Mouse (Mus musculus) heart, embryonic 11.5 days (tissue): ENCODE results near the gene Hoxd8. TPM values are rescaled to one million over a fixed set of nuclear protein-coding genes. Genes with fewer than 3 reads are reported as not detected.

ENCODE experiments used
- ATAC-seq: fragments of 200-750 bp; cut with Nextera tagmentation; replicated peaks from 2 replicates; pipeline ENCODE4 v1.8.0; 2017; ENCODE audit warnings: moderate library complexity; ENCODE audit not compliant: insufficient number of reproducible peaks, low FRiP score, low TSS enrichment
- H3K27ac ChIP-seq: fragments of 300-500 bp; sonication (generic); 2 replicates; pipeline ENCODE4 v1.5.1; 2014; ENCODE audit warnings: mild to moderate bottlenecking, low read depth, low read length
- H3K27me3 ChIP-seq: fragments of 300-500 bp; sonication (generic); 2 replicates; pipeline ENCODE4 v1.6.1; 2014; ENCODE audit warnings: mild to moderate bottlenecking, low read length, mixed read lengths; ENCODE audit not compliant: control insufficient read depth, insufficient read depth
- H3K36me3 ChIP-seq: fragments of 300-500 bp; sonication (generic); 2 replicates; pipeline ENCODE4 v1.6.1; 2014; ENCODE audit warnings: mild to moderate bottlenecking, low read length, moderate library complexity, mixed read lengths; ENCODE audit not compliant: control insufficient read depth, insufficient read depth
- H3K4me1 ChIP-seq: fragments of 300-500 bp; sonication (generic); 2 replicates; pipeline ENCODE4 v1.6.1; 2014; ENCODE audit warnings: low read length; ENCODE audit not compliant: control insufficient read depth, insufficient read depth
- H3K4me2 ChIP-seq: fragments of 300-500 bp; sonication (generic); 2 replicates; pipeline ENCODE4 v1.6.1; 2014; ENCODE audit warnings: mild to moderate bottlenecking, moderate library complexity
- H3K4me3 ChIP-seq: fragments of 300-500 bp; sonication (generic); 2 replicates; pipeline ENCODE4 v1.5.1; 2014; ENCODE audit warnings: low read depth, low read length
- H3K9ac ChIP-seq: fragments of 300-500 bp; sonication (generic); 2 replicates; pipeline ENCODE4 v1.6.1; 2014; ENCODE audit warnings: mild to moderate bottlenecking, low read depth, low read length, moderate library complexity
- H3K9me3 ChIP-seq: fragments of 300-500 bp; sonication (generic); replicated peaks from 2 replicates; pipeline ENCODE4 v1.6.1; 2016; ENCODE audit warnings: low read length; ENCODE audit not compliant: control insufficient read depth
- WGBS: fragments of 180-500 bp; shearing (Covaris S2); extraction: QIAGEN DNeasy Blood & Tissue Kit; methylation state at CpG from one replicate; pipeline ENCODE4 v1.1.7; 2014; ENCODE audit not compliant: insufficient replicate concordance; 5-methylcytosine and 5-hydroxymethylcytosine counted together
- polyA plus RNA-seq: library from polyadenylated mRNA; unstranded; fragments of >200 nt; fragmentation: Nextera tagmentation; extraction: Ambion mirVana; gene quantifications from 2 replicates; pipeline ENCODE4 v1.2.1, GENCODE M21; 2014

Hoxd8 gene
- polyA plus RNA-seq, 1 experiment from 2014 or later, result 0.30 TPM

GRCm38 (mm10) chr2:74703720-74704392 lies 559 bp upstream of the Hoxd8 start:
- Histone ChIP-seq H3K9ac (no peak overlapping the region), H3K27ac (no peak overlapping the region), H3K4me3 (no peak overlapping the region; the same call in 1 of the 2 replicates), H3K4me1 (peaks cover 3% of the 10 kb centered on the region), H3K27me3 (peaks cover 94% of the 10 kb centered on the region), H3K9me3 (no peaks in the 10 kb centered on the region), H3K36me3 (no peaks in the 10 kb centered on the region), H3K4me2 (no peak overlapping the region)
- ATAC-seq, result no peak
- WGBS, result 1% methylated on average over 26 of the region's 26 CpGs

DNA sequence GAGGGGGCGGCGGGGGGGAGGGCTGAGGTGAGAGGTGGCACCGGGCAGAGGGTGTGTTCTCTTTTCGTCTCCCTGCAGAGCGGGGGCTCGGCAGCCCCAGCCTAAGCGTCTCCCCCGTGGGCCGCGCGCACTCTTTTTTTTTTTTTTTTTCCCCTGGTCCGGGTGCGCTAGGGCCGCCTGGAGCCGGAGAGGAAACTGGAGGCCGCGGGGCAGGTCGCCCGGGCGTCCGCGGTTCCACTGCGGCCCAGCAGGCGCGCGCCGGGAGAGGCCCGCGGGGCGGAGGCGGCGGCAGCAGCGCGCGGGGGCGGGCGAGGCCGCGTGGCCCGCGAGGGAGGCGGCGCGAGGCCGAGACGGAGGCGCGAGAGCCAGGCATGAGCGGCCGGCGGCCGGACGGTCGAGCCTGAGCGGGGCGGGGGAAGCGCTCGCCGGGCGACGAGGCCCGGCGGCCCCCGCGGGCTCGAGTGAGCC lies 618 bp downstream of the Hoxd8 start:
- peak overlapping the region; percentile 80 for H3K4me2 ChIP-seq
- H3K9ac ChIP-seq, result peak overlapping the region; percentile 5; the same call in 1 of the 2 replicates
- WGBS, result under 1% methylated on average over 45 of the region's 66 CpGs
- H3K36me3 ChIP-seq, result no peaks in the 10 kb centered on the region
- peaks cover 3% of the 10 kb centered on the region for H3K4me1 ChIP-seq
- no peak for ATAC-seq
- peak overlapping the region; percentile 49 for H3K4me3 ChIP-seq
- peaks cover 94% of the 10 kb centered on the region for H3K27me3 ChIP-seq
- H3K27ac ChIP-seq, result no peak overlapping the region
- H3K9me3 ChIP-seq, result no peaks in the 10 kb centered on the region

DNA sequence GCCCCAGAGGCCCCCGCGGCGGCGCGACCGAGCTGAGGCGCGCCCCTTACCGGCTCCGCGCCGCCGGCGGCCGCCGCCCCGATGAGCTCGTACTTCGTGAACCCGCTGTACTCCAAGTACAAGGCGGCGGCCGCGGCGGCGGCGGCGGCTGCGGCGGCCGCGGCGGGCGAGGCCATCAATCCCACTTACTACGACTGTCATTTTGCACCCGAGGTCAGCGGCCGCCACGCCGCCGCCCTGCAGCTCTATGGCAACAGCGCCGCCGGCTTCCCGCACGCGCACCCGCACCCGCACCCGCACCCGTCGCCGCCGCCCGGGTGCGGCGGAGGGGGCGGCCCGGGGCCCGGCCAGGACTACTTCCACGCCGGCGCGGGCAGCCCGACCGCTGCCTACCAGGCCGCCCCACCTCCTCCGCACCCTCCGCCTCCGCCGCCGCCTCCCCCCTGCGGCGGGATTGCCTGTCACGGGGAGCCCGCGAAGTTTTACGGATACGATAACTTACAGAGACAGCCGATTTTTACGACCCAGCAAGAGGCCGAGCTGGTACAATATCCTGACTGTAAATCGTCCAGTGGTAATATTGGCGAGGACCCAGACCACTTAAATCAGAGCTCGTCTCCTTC lies 1.2 kb downstream of the Hoxd8 start:
- Histone ChIP-seq H3K4me2 (peak overlapping the region; percentile 80), H3K27me3 (peaks cover 94% of the 10 kb centered on the region), H3K36me3 (no peaks in the 10 kb centered on the region), H3K9ac (peak overlapping the region; percentile 5; the same call in 1 of the 2 replicates), H3K27ac (no peak overlapping the region), H3K9me3 (no peaks in the 10 kb centered on the region), H3K4me1 (peaks cover 3% of the 10 kb centered on the region), H3K4me3 (peak overlapping the region; percentile 49)
- ATAC-seq, result peak; percentile 35; the same call in 1 of the 2 replicates
- under 1% methylated on average over 55 of the region's 85 CpGs for WGBS

DNA sequence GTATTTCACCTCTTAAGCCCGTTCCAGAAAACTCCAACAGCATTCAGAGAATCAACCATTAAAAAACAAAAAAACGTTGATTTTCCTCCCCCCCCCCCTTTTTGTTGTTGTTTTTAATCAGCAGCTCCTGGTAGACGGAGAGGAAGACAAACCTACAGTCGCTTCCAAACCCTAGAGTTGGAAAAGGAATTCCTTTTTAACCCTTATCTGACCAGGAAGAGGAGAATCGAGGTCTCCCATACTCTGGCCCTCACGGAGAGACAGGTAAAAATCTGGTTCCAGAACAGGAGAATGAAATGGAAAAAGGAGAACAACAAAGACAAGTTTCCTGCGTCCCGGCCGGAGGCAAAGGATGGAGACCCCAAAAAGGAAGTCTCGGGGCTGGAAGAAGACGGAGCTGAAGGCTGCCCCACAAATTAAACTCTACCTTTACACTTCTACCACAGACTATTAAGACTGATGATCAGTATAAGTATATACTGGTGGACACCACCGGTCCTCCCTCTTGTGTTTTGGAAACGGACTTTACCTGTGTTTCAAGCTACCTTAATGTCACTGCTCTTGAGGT lies 2.1 kb downstream of the Hoxd8 start:
- H3K4me2 ChIP-seq, result no peak overlapping the region
- H3K4me3 ChIP-seq, result no peak overlapping the region
- WGBS, result 2% methylated on average over 13 of the region's 13 CpGs
- ATAC-seq, result no peak
- H3K36me3 ChIP-seq, result no peaks in the 10 kb centered on the region
- peaks cover 3% of the 10 kb centered on the region for H3K4me1 ChIP-seq
- peaks cover 92% of the 10 kb centered on the region for H3K27me3 ChIP-seq
- H3K27ac ChIP-seq, result no peak overlapping the region
- no peak overlapping the region for H3K9ac ChIP-seq
- no peaks in the 10 kb centered on the region for H3K9me3 ChIP-seq

- 12% methylated on average over 7 of the region's 7 CpGs for whole genome bisulfite sequencing
- no peak overlapping the region for H3K4me2 ChIP-seq
Observed at GRCm38 (mm10) chr2:74707599-74707998, 3.2 kb downstream of the Hoxd8 start.

DNA sequence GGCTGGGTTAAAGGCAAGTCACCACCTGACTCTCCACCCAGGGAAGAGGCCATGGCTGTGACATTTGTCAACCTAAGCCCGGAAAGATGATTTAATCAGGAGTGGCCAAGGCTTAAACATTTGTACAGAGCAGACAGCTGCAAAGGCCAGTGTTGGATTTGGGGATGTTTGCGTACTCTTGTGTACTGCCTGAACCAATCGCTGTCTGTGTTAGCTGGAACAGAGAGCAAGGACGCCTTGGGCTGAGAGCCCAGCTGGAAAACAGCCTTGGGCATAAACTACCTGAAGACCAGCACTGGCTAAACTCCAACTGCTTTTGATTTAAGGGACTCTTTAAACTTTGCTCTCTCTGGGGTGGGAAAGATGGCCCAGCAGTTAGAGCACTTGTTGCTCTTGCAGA lies 4.3 kb downstream of the Hoxd8 start:
- Histone ChIP-seq H3K4me3 (no peak overlapping the region), H3K36me3 (no peaks in the 10 kb centered on the region), H3K27me3 (peaks cover 93% of the 10 kb centered on the region), H3K4me1 (peaks cover 8% of the 10 kb centered on the region), H3K27ac (no peak overlapping the region), H3K9me3 (no peaks in the 10 kb centered on the region), H3K9ac (no peak overlapping the region), H3K4me2 (no peak overlapping the region)
- no peak for ATAC-seq
- 20% methylated on average over 4 of the region's 4 CpGs for WGBS

More at GRCm38 (mm10) chr2:74707599-74707998, 3.2 kb downstream of the Hoxd8 start:
- Histone ChIP-seq H3K4me3 (no peak overlapping the region), H3K27ac (no peak overlapping the region), H3K27me3 (peaks cover 93% of the 10 kb centered on the region), H3K9me3 (no peaks in the 10 kb centered on the region), H3K36me3 (no peaks in the 10 kb centered on the region), H3K9ac (no peak overlapping the region), H3K4me1 (peaks cover 8% of the 10 kb centered on the region)
- no peak for ATAC-seq

- no peak for ATAC-seq
- Histone ChIP-seq H3K36me3 (no peaks in the 10 kb centered on the region), H3K9me3 (no peaks in the 10 kb centered on the region), H3K4me3 (no peak overlapping the region), H3K4me1 (peaks cover 8% of the 10 kb centered on the region), H3K4me2 (no peak overlapping the region), H3K9ac (no peak overlapping the region), H3K27ac (no peak overlapping the region), H3K27me3 (peaks cover 93% of the 10 kb centered on the region)
- 4% methylated on average over 5 of the region's 5 CpGs for WGBS
Observed at GRCm38 (mm10) chr2:74709465-74710419, 5.3 kb downstream of the Hoxd8 start.

DNA sequence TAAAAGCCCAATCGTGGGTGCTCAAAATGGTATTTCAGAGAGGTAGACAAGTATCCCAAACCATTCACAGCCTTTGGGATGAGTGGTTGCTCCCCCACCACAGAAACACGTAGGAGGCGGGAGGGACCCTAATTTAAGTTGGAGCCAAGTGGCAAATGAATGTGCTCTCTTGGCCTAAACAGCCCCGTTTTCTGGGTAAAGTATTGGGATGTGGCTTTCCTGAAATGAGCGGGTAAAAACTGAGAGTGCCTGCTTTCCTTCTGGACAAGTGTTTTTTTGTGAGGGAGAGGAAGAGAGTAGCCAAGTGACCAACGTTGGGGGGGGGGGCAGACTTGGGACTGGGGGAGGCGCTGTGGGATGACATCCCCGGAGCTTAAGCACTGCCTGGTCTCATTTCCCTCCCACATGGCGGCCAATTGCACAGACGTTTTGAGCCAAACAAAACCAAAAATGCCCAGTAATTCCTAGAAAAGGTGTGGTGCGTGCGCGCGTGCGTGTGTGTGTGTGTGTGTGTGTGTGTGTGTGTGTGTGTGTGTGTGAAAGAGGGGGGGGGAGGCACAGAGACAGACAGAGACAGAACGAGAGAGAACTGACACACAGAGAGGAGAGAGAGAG lies 6.6 kb downstream of the Hoxd8 start:
- no peak overlapping the region for H3K27ac ChIP-seq
- no peak overlapping the region for H3K9ac ChIP-seq
- H3K4me1 ChIP-seq, result peaks cover 5% of the 10 kb centered on the region; the same call in 1 of the 2 replicates
- ATAC-seq, result no peak
- H3K36me3 ChIP-seq, result no peaks in the 10 kb centered on the region
- no peak overlapping the region for H3K4me2 ChIP-seq
- peaks cover 93% of the 10 kb centered on the region for H3K27me3 ChIP-seq
- no peak overlapping the region for H3K4me3 ChIP-seq
- H3K9me3 ChIP-seq, result no peaks in the 10 kb centered on the region
- 2% methylated on average over 16 of the region's 16 CpGs for WGBS
